Mouse (Mus musculus): Measurements from ENCODE around the gene Akt1. TPM values are rescaled to one million over a fixed set of nuclear protein-coding genes. Genes with fewer than 3 reads are reported as not detected.
A peak's percentile ranks its signal among the peaks of the same experiment; 100 is the strongest.

Gene Akt1
- polyA plus RNA-seq, 1 experiment from 2014 or later: 26.7 TPM

DNA sequence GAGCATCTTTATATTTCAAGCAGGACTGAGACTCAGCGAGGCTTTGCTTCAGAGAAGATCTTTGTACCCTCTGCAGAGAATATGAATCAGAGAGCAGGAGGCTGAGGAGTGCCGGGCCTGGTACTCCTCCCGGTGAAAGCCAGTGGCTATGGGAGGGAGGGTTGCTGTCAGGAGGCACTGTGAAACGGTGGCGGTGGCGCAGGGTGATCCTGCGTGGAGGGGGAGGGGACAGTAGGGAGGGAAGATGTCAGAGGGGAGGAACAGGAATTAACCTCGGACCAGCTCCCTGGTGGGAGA lies 32.8 kb upstream of the Akt1 start:
- H3K27me3 ChIP-seq (ENCODE audit: insufficient read depth, low read length): peaks cover 8% of the 10 kb centered on the region; the same call in 1 of the 2 replicates
- H3K36me3 ChIP-seq (replicated peaks; ENCODE audit: insufficient read depth, low read length): no peaks in the 10 kb centered on the region
- H3K4me3 ChIP-seq (ENCODE audit: low read depth, low read length): no peak overlapping the region
- no peak overlapping the region for H3K9ac ChIP-seq (replicated peaks)
- no peak overlapping the region for H3K27ac ChIP-seq (ENCODE audit: low read depth)
- 24% methylated on average over 8 of the region's 8 CpGs for WGBS (ENCODE audit: insufficient replicate concordance)
- 0 out of 2 replicates have a peak, but pooled peaks cover 5% of the 10 kb centered on the region for H3K4me1 ChIP-seq (ENCODE audit: insufficient read depth)
- DNase-seq: no peak
- TF ChIP-seq CTCF (IDR thresholded peaks at IDR 0.05; ENCODE audit: low read depth): no peak
- TF ChIP-seq EP300 (IDR thresholded peaks at IDR 0.05; ENCODE audit: low read depth): no peak
- H3K9me3 ChIP-seq (ENCODE audit: low read length): no peaks in the 10 kb centered on the region
- no peak overlapping the region for H3K4me2 ChIP-seq (ENCODE audit: low read depth, low read length)
- no peak; the same call in 1 of the 2 replicates for ATAC-seq

DNA sequence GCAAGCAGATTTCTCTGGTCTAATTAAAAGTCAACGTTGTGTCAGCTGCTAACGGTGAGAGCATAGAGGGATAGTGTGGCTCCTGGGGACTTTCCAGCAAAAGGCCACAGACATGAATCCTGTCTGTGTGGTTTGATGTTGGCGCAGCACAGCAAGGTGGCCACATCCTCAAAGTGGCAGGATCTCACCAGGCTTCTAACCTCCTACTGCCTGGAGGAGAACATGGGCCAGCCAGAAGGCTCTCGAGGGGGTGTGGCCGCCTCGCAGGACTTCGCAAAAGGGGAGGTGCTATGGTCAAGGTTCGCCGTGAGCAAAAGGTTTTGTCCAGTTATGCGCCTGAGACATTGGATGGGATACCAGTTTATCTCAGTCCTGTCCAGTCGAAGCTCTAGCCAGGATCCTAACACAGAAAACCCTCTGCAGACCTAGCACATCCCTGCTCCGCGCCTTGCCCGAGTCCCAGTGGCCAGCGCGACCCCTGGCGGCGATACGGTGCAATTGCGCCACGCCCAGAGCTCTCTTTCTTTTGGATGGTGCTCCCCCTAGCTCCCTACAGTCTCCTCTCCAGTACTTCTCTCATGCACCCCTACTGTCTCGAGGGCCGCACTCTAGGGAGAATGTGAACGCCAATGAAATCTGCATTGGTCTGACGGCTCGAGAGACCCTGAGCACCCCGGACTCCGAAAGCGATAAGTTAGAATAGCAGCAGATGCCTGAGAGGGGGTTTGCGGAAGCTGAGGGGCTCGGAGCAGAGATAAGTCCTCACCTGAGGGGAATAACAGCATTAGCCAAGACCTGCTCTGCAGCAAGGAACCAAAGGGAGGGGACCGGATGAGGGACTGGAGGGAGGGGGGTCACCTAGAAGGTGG lies 32.3 kb upstream of the Akt1 start:
- Histone ChIP-seq H3K4me1 (ENCODE audit: insufficient read depth) (0 out of 2 replicates have a peak, but pooled peaks cover 5% of the 10 kb centered on the region), H3K27ac (ENCODE audit: low read depth) (no peak overlapping the region), H3K9ac (replicated peaks) (no peak overlapping the region), H3K4me2 (ENCODE audit: low read depth, low read length) (peak overlapping the region; percentile 37), H3K27me3 (ENCODE audit: insufficient read depth, low read length) (peaks cover 11% of the 10 kb centered on the region; the same call in 1 of the 2 replicates), H3K9me3 (ENCODE audit: low read length) (no peaks in the 10 kb centered on the region), H3K4me3 (ENCODE audit: low read depth, low read length) (no peak overlapping the region), H3K36me3 (replicated peaks; ENCODE audit: insufficient read depth, low read length) (no peaks in the 10 kb centered on the region)
- TF ChIP-seq CTCF (IDR thresholded peaks at IDR 0.05; ENCODE audit: low read depth) (peak; percentile 99), EP300 (IDR thresholded peaks at IDR 0.05; ENCODE audit: low read depth) (no peak)
- peak; percentile 80 for ATAC-seq
- DNase-seq: peak; percentile 88
- WGBS (ENCODE audit: insufficient replicate concordance): 12% methylated on average over 32 of the region's 32 CpGs

DNA sequence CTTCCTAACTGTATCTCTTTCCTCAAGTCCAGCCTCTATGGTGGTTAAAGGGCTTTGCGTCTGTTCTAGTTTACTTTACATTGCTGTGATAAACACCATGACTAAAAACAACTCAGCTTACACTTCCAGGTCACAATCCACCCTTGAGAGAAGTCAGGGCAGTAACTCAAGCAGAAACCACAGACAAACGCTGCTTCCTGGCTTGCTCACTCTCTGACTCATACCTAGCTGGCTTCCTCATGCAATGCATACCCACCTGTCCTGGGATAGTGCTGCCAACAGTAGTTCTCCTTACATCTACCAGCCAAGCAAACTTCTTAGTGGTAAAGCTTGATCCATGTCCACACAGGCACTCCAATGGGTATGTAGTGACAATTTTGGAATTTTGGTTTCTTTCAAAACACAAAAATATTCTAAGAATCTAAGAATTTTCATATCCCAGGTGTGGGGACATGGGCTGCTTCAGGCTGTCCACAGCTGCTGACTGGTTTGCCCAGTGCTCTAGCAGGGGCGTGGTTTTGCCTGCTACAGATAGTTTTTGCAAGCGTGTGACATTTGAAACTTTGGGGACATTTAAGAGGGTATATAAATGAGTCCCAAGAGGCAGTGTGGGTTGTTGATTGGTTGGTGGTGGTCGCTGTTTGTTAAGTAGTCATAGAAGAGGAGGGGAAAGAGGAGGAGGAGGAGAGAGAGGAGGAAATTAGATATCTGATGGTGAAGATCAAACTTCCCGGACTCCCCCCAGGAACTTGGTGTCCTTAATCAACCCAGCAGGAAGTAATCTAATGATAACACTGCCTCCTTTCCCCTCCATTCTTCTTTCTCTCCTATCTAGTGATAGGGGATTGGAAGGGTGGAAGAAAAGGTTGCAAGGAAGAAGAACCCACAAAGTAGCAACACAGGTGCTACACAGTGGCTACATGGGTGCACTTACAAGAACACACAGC lies 28.0 kb upstream of the Akt1 start:
- no peak overlapping the region for H3K4me2 ChIP-seq (ENCODE audit: low read depth, low read length)
- 35% methylated on average over 6 of the region's 6 CpGs for WGBS (ENCODE audit: insufficient replicate concordance)
- DNase-seq: no peak

GRCm38 (mm10) chr12:112700522-112700921 lies 25.8 kb upstream of the Akt1 start:
- H3K4me2 ChIP-seq (ENCODE audit: low read depth, low read length): 0 out of 2 replicates have a peak overlapping the region, but pooled peaks have one; percentile 2
- ATAC-seq (no peak), DNase-seq (no peak)
- no peaks in the 10 kb centered on the region for H3K36me3 ChIP-seq (replicated peaks; ENCODE audit: insufficient read depth, low read length)
- H3K9me3 ChIP-seq (ENCODE audit: low read length): no peaks in the 10 kb centered on the region
- H3K9ac ChIP-seq (replicated peaks): no peak overlapping the region
- H3K4me1 ChIP-seq (ENCODE audit: insufficient read depth): no peaks in the 10 kb centered on the region
- TF ChIP-seq EP300 (IDR thresholded peaks at IDR 0.05; ENCODE audit: low read depth): no peak
- TF ChIP-seq CTCF (IDR thresholded peaks at IDR 0.05; ENCODE audit: low read depth): no peak
- no peak overlapping the region for H3K27ac ChIP-seq (ENCODE audit: low read depth)
- 17% methylated on average over 15 of the region's 15 CpGs for WGBS (ENCODE audit: insufficient replicate concordance)
- peaks cover 19% of the 10 kb centered on the region for H3K27me3 ChIP-seq (ENCODE audit: insufficient read depth, low read length)
- H3K4me3 ChIP-seq (ENCODE audit: low read depth, low read length): no peak overlapping the region

More for the DNA sequence above, 28.0 kb upstream of the Akt1 start:
- H3K27ac ChIP-seq (ENCODE audit: low read depth): no peak overlapping the region
- H3K4me1 ChIP-seq (ENCODE audit: insufficient read depth): 0 out of 2 replicates have a peak, but pooled peaks cover 5% of the 10 kb centered on the region
- H3K36me3 ChIP-seq (replicated peaks; ENCODE audit: insufficient read depth, low read length): no peaks in the 10 kb centered on the region
- no peak overlapping the region for H3K9ac ChIP-seq (replicated peaks)
- no peak overlapping the region for H3K4me3 ChIP-seq (ENCODE audit: low read depth, low read length)
- H3K27me3 ChIP-seq (ENCODE audit: insufficient read depth, low read length): peaks cover 23% of the 10 kb centered on the region
- no peaks in the 10 kb centered on the region for H3K9me3 ChIP-seq (ENCODE audit: low read length)
- no peak for TF ChIP-seq CTCF (IDR thresholded peaks at IDR 0.05; ENCODE audit: low read depth)
- TF ChIP-seq EP300 (IDR thresholded peaks at IDR 0.05; ENCODE audit: low read depth): no peak
- ATAC-seq: no peak

GRCm38 (mm10) chr12:112696806-112697425 lies 22.2 kb upstream of the Akt1 start:
- no peak for ATAC-seq
- H3K9me3 ChIP-seq (ENCODE audit: low read length): no peaks in the 10 kb centered on the region
- no peak for DNase-seq
- no peak overlapping the region for H3K4me2 ChIP-seq (ENCODE audit: low read depth, low read length)
- no peaks in the 10 kb centered on the region for H3K36me3 ChIP-seq (replicated peaks; ENCODE audit: insufficient read depth, low read length)
- no peak overlapping the region for H3K9ac ChIP-seq (replicated peaks)
- H3K27ac ChIP-seq (ENCODE audit: low read depth): no peak overlapping the region
- peaks cover 15% of the 10 kb centered on the region for H3K27me3 ChIP-seq (ENCODE audit: insufficient read depth, low read length)
- TF ChIP-seq CTCF (IDR thresholded peaks at IDR 0.05; ENCODE audit: low read depth) (no peak), EP300 (IDR thresholded peaks at IDR 0.05; ENCODE audit: low read depth) (no peak)
- no peak overlapping the region for H3K4me3 ChIP-seq (ENCODE audit: low read depth, low read length)
- 60% methylated on average over 3 of the region's 3 CpGs for WGBS (ENCODE audit: insufficient replicate concordance)
- peaks cover 14% of the 10 kb centered on the region for H3K4me1 ChIP-seq (ENCODE audit: insufficient read depth)

Data from liver, postnatal 0 days (tissue).